9 mouse cellular contexts compared by ENCODE assay signal in genomic region chr2:84649674-84650073, GRCm38 (mm10). TPM values are rescaled to one million over a fixed set of nuclear protein-coding genes. Genes with fewer than 3 reads are reported as not detected.
DNase-seq lines count a peak whose midpoint lies in the region; ATAC-seq lines count a peak whose summit lies in the region.
"Had no signal": no experiment of that assay in that cellular context is flagged by ENCODE, and none has a peak within 500 bp of the region (broad histone marks: within the 10 kb centered on the region; RNA-seq: fewer than 3 reads in every experiment).

No protein-coding gene starts in this region.

- peaks cover 29% of the 10 kb centered on the region for H3K4me1 ChIP-seq in forebrain, embryonic 15.5 days
- peaks cover 13% of the 10 kb centered on the region for H3K4me1 ChIP-seq in kidney, embryonic 16.5 days (ENCODE audit: insufficient read depth, low read length)
- H3K4me1 ChIP-seq in midbrain, embryonic 11.5 days (ENCODE audit: control insufficient read depth, insufficient read depth, low read length): peaks cover 6% of the 10 kb centered on the region

- H3K27ac ChIP-seq in forebrain, embryonic 15.5 days (replicated peaks): peak overlapping the region; percentile 97
- H3K27ac ChIP-seq in kidney, embryonic 16.5 days (ENCODE audit: low read length): peak overlapping the region; percentile 83
- H3K27ac ChIP-seq in midbrain, embryonic 11.5 days (ENCODE audit: low read depth, low read length): no peak overlapping the region

- 1% methylated on average over 10 of the region's 10 CpGs for WGBS in forebrain, embryonic 15.5 days
- WGBS in kidney, embryonic 16.5 days: 0% methylated on average over 10 of the region's 10 CpGs
- under 1% methylated on average over 10 of the region's 10 CpGs for WGBS in midbrain, embryonic 11.5 days

- no peak for ATAC-seq in forebrain, embryonic 15.5 days (replicated peaks)
- ATAC-seq in kidney, embryonic 16.5 days (ENCODE audit: low FRiP score, low TSS enrichment): no peak
- no peak for ATAC-seq in midbrain, embryonic 11.5 days (ENCODE audit: low FRiP score)

- H3K36me3 ChIP-seq in forebrain, embryonic 15.5 days: no peaks in the 10 kb centered on the region
- H3K36me3 ChIP-seq in kidney, embryonic 16.5 days (ENCODE audit: insufficient read depth, low read length): peaks cover 4% of the 10 kb centered on the region; the same call in 1 of the 2 replicates
- no peaks in the 10 kb centered on the region; the same call in 1 of the 2 replicates for H3K36me3 ChIP-seq in midbrain, embryonic 11.5 days (ENCODE audit: control insufficient read depth, insufficient read depth, low read length)

- H3K4me2 ChIP-seq in forebrain, embryonic 15.5 days (replicated peaks): peak overlapping the region; percentile 82
- peak overlapping the region; percentile 69 for H3K4me2 ChIP-seq in kidney, embryonic 16.5 days (replicated peaks; ENCODE audit: low read depth, low read length)
- H3K4me2 ChIP-seq in midbrain, embryonic 11.5 days: peak overlapping the region; percentile 64

- no peaks in the 10 kb centered on the region for H3K9me3 ChIP-seq in forebrain, embryonic 15.5 days
- H3K9me3 ChIP-seq in kidney, embryonic 16.5 days (ENCODE audit: low read length): no peaks in the 10 kb centered on the region
- H3K9me3 ChIP-seq in midbrain, embryonic 11.5 days (ENCODE audit: control insufficient read depth, low read length): no peaks in the 10 kb centered on the region

- peak overlapping the region; percentile 79 for H3K9ac ChIP-seq in forebrain, embryonic 15.5 days (replicated peaks)
- peak overlapping the region; percentile 81 for H3K9ac ChIP-seq in kidney, embryonic 16.5 days (replicated peaks; ENCODE audit: low read length)
- H3K9ac ChIP-seq in midbrain, embryonic 11.5 days (ENCODE audit: low read length): peak overlapping the region; percentile 79

- DNase-seq in embryo, embryonic 10 days (ENCODE audit: low spot score): peak; percentile 39
- no peak for DNase-seq in embryo, embryonic 9.5 days (ENCODE audit: extremely low spot score)
- peak; percentile 48 for DNase-seq in Muller cell, postnatal 12 days (ENCODE audit: inconsistent ontology term)
- DNase-seq in midbrain, embryonic 11.5 days (ENCODE audit: low spot score, missing footprints): peak; percentile 93
- DNase-seq in right cerebral cortex, postnatal 14 days: no peak
- DNase-seq in layer of hippocampus, postnatal 25 days (ENCODE audit: extremely low spot score in 1 of 2, low spot score in 1 of 2): no peak

- peak overlapping the region; percentile 63 for H3K4me3 ChIP-seq in forebrain, embryonic 15.5 days
- H3K4me3 ChIP-seq in kidney, embryonic 16.5 days (ENCODE audit: low read length): peak overlapping the region; percentile 81
- peak overlapping the region; percentile 69 for H3K4me3 ChIP-seq in midbrain, embryonic 11.5 days (ENCODE audit: low read depth, low read length)

- no peaks in the 10 kb centered on the region for H3K27me3 ChIP-seq in forebrain, embryonic 15.5 days
- H3K27me3 ChIP-seq in kidney, embryonic 16.5 days (ENCODE audit: insufficient read depth, low read length): no peaks in the 10 kb centered on the region
- no peaks in the 10 kb centered on the region for H3K27me3 ChIP-seq in midbrain, embryonic 11.5 days (ENCODE audit: control insufficient read depth, insufficient read depth, low read length)
- H3K27me3 ChIP-seq: Patski had no signal

RNA-seq across cellular contexts. Expression of gene Ctnnd1, which starts 0.9 kb away (rescaled TPM):
- 35.7 and 38.1 TPM in 2 replicates for polyA plus RNA-seq in forebrain, embryonic 15.5 days (2015; fragmentation: Nextera tagmentation; extraction: Ambion mirVana)
- 55.7 and 59.3 TPM in 2 replicates for polyA plus RNA-seq in kidney, embryonic 16.5 days (2015; fragmentation: Nextera tagmentation; extraction: Ambion mirVana)
- polyA plus RNA-seq in midbrain, embryonic 11.5 days (2014; fragmentation: Nextera tagmentation; extraction: Ambion mirVana): 36.8 and 38.3 TPM in 2 replicates
- total RNA-seq in layer of hippocampus, postnatal 25 days (2021): 10 to 100 TPM; 46.1 to 59.1 TPM

RNA-seq across cellular contexts. Expression of gene Btbd18, which starts 9.2 kb away (rescaled TPM):
- 0.36 and 0.41 TPM in 2 replicates for polyA plus RNA-seq in forebrain, embryonic 15.5 days (2015; fragmentation: Nextera tagmentation; extraction: Ambion mirVana)
- 0.14 and 0.22 TPM in 2 replicates for polyA plus RNA-seq in kidney, embryonic 16.5 days (2015; fragmentation: Nextera tagmentation; extraction: Ambion mirVana)
- 0.19 and 0.41 TPM in 2 replicates for polyA plus RNA-seq in midbrain, embryonic 11.5 days (2014; fragmentation: Nextera tagmentation; extraction: Ambion mirVana)
- not detected for total RNA-seq in layer of hippocampus, postnatal 25 days (2021)

RNA-seq across cellular contexts. Expression of gene Selenoh, which starts 20.9 kb away (rescaled TPM):
- polyA plus RNA-seq in forebrain, embryonic 15.5 days (2015; fragmentation: Nextera tagmentation; extraction: Ambion mirVana): 251 and 270 TPM in 2 replicates
- polyA plus RNA-seq in kidney, embryonic 16.5 days (2015; fragmentation: Nextera tagmentation; extraction: Ambion mirVana): 304 and 332 TPM in 2 replicates
- polyA plus RNA-seq in midbrain, embryonic 11.5 days (2014; fragmentation: Nextera tagmentation; extraction: Ambion mirVana): 450 and 473 TPM in 2 replicates
- 10 to 100 TPM; 30.3 to 31.5 TPM for total RNA-seq in layer of hippocampus, postnatal 25 days (2021)

RNA-seq across cellular contexts. Expression of gene Gm28635, which starts 28.2 kb away (rescaled TPM):
- not detected in 2 replicates for polyA plus RNA-seq in forebrain, embryonic 15.5 days (2015; fragmentation: Nextera tagmentation; extraction: Ambion mirVana)
- not detected in 2 replicates for polyA plus RNA-seq in kidney, embryonic 16.5 days (2015; fragmentation: Nextera tagmentation; extraction: Ambion mirVana)
- polyA plus RNA-seq in midbrain, embryonic 11.5 days (2014; fragmentation: Nextera tagmentation; extraction: Ambion mirVana): not detected in 2 replicates
- total RNA-seq in layer of hippocampus, postnatal 25 days (2021): 1 to 10 TPM in 1 of 2 experiments, not detected in 1; 1.1 TPM
- polyA plus RNA-seq: Patski had no signal

RNA-seq across cellular contexts. Expression of gene Med19, which starts 28.5 kb away (rescaled TPM):
- polyA plus RNA-seq in forebrain, embryonic 15.5 days (2015; fragmentation: Nextera tagmentation; extraction: Ambion mirVana): 51.7 and 54.7 TPM in 2 replicates
- 39.2 and 42.6 TPM in 2 replicates for polyA plus RNA-seq in kidney, embryonic 16.5 days (2015; fragmentation: Nextera tagmentation; extraction: Ambion mirVana)
- polyA plus RNA-seq in midbrain, embryonic 11.5 days (2014; fragmentation: Nextera tagmentation; extraction: Ambion mirVana): 70.7 and 73.2 TPM in 2 replicates
- total RNA-seq in layer of hippocampus, postnatal 25 days (2021): 10 to 100 TPM; 31.3 to 33.3 TPM

Comparison
In these comparisons a context has a peak if more than half of its experiments do, and no peak if none do; other contexts are left out.
1. DNase-seq: peak in embryo, embryonic 10 days (single experiment), Muller cell, postnatal 12 days (single experiment) and midbrain, embryonic 11.5 days (single experiment); none in embryo, embryonic 9.5 days (single experiment), right cerebral cortex, postnatal 14 days (single experiment) and layer of hippocampus, postnatal 25 days (0 of 2).
2. Peak in every context shown above with its lines, with median percentiles within 50 percentile points of each other: H3K4me2 ChIP-seq, H3K4me3 ChIP-seq and H3K9ac ChIP-seq.